Mouse (Mus musculus) midbrain, embryonic 16.5 days (tissue): ENCODE measurements at regions not wholly inside any gene's neighbourhood (a gene's known extent, or its start where the extent isn't known, plus 50 kb on each side); places are given as distances from the start of the nearest gene placed in this dataset.

Experiments
- ATAC-seq: fragments of 200-750 bp; cut with Nextera tagmentation; 2 replicates; pipeline ENCODE4 v1.8.0; 2017; ENCODE audit warnings: moderate TSS enrichment
- H3K27ac ChIP-seq: fragments of 300-500 bp; sonication (generic); 2 replicates; pipeline ENCODE4 v1.5.1; 2014; ENCODE audit warnings: mild to moderate bottlenecking, low read length, mixed read lengths
- H3K27me3 ChIP-seq: fragments of 300-500 bp; sonication (generic); 2 replicates; pipeline ENCODE4 v1.6.1; 2014; ENCODE audit warnings: low read depth, low read length, mixed read lengths; ENCODE audit not compliant: control insufficient read depth, insufficient read depth
- H3K36me3 ChIP-seq: fragments of 300-500 bp; sonication (generic); 2 replicates; pipeline ENCODE4 v1.6.1; 2014; ENCODE audit warnings: mild to moderate bottlenecking, low read length, moderate library complexity, mixed read lengths; ENCODE audit not compliant: control insufficient read depth, insufficient read depth
- H3K4me1 ChIP-seq: fragments of 300-500 bp; sonication (generic); 2 replicates; pipeline ENCODE4 v1.6.1; 2014; ENCODE audit warnings: mild to moderate bottlenecking, low read length, mixed read lengths; ENCODE audit not compliant: control insufficient read depth, insufficient read depth
- H3K4me2 ChIP-seq: fragments of 300-500 bp; sonication (generic); 2 replicates; pipeline ENCODE4 v1.6.1; 2014; ENCODE audit warnings: mild to moderate bottlenecking, low read length, mixed read lengths
- H3K4me3 ChIP-seq: fragments of 300-500 bp; sonication (generic); 2 replicates; pipeline ENCODE4 v1.5.1; 2014; ENCODE audit warnings: low read depth, mild to moderate bottlenecking, low read length, moderate library complexity, mixed read lengths
- H3K9ac ChIP-seq: fragments of 300-500 bp; sonication (generic); 2 replicates; pipeline ENCODE4 v1.6.1; 2014; ENCODE audit warnings: low read depth, low read length, mixed read lengths
- H3K9me3 ChIP-seq: fragments of 300-500 bp; sonication (generic); replicated peaks from 2 replicates; pipeline ENCODE4 v1.6.1; 2014; ENCODE audit warnings: mild to moderate bottlenecking, low read length, mixed read lengths; ENCODE audit not compliant: control insufficient read depth, poor library complexity, severe bottlenecking
- WGBS: fragments of 180-500 bp; shearing (Covaris S2); extraction: QIAGEN DNeasy Blood & Tissue Kit; methylation state at CpG from one replicate; pipeline ENCODE4 v1.1.7; 2014; 5-methylcytosine and 5-hydroxymethylcytosine counted together

GRCm38 (mm10) chr5:95864252-95864651 lies 88.5 kb downstream of the E330014E10Rik start:
- ATAC-seq: no peak
- H3K4me3 ChIP-seq: no peak overlapping the region
- WGBS: 100% methylated on average over 1 of the region's 1 CpGs

GRCm38 (mm10) chr5:95864725-95865492 lies 89.1 kb downstream of the E330014E10Rik start:
- no peak overlapping the region for H3K4me2 ChIP-seq
- H3K4me3 ChIP-seq: no peak overlapping the region
- no peaks in the 10 kb centered on the region for H3K36me3 ChIP-seq
- no peaks in the 10 kb centered on the region for H3K4me1 ChIP-seq
- H3K27ac ChIP-seq: no peak overlapping the region
- 77% methylated on average over 3 of the region's 3 CpGs for WGBS
- ATAC-seq: no peak
- no peak overlapping the region for H3K9ac ChIP-seq
- H3K27me3 ChIP-seq: no peaks in the 10 kb centered on the region
- 0 out of 2 replicates have a peak, but pooled peaks cover 2% of the 10 kb centered on the region for H3K9me3 ChIP-seq

More at GRCm38 (mm10) chr5:95864252-95864651, 88.5 kb downstream of the E330014E10Rik start:
- Histone ChIP-seq H3K27ac (no peak overlapping the region), H3K27me3 (no peaks in the 10 kb centered on the region), H3K9ac (no peak overlapping the region), H3K4me2 (no peak overlapping the region), H3K36me3 (no peaks in the 10 kb centered on the region), H3K4me1 (no peaks in the 10 kb centered on the region), H3K9me3 (0 out of 2 replicates have a peak, but pooled peaks cover 2% of the 10 kb centered on the region)

- no peak for ATAC-seq
- Histone ChIP-seq H3K4me1 (no peaks in the 10 kb centered on the region), H3K4me2 (no peak overlapping the region), H3K27me3 (no peaks in the 10 kb centered on the region), H3K4me3 (no peak overlapping the region), H3K36me3 (no peaks in the 10 kb centered on the region), H3K9ac (no peak overlapping the region), H3K9me3 (0 out of 2 replicates have a peak, but pooled peaks cover 2% of the 10 kb centered on the region), H3K27ac (no peak overlapping the region)
- WGBS: 85% methylated on average over 2 of the region's 2 CpGs
Observed at GRCm38 (mm10) chr5:95865516-95865915, 89.7 kb downstream of the E330014E10Rik start.

- 84% methylated on average over 4 of the region's 4 CpGs for WGBS
- Histone ChIP-seq H3K4me1 (no peaks in the 10 kb centered on the region), H3K4me2 (no peak overlapping the region), H3K36me3 (no peaks in the 10 kb centered on the region), H3K27ac (no peak overlapping the region), H3K9me3 (0 out of 2 replicates have a peak, but pooled peaks cover 2% of the 10 kb centered on the region), H3K27me3 (no peaks in the 10 kb centered on the region), H3K9ac (no peak overlapping the region), H3K4me3 (no peak overlapping the region)
- ATAC-seq: no peak
Observed at GRCm38 (mm10) chr5:95866848-95867495, 89.8 kb upstream of the Cxcl13 start.

- H3K4me3 ChIP-seq: no peak overlapping the region
- H3K9me3 ChIP-seq: 0 out of 2 replicates have a peak, but pooled peaks cover 2% of the 10 kb centered on the region
- H3K27ac ChIP-seq: no peak overlapping the region
- no peak overlapping the region for H3K9ac ChIP-seq
- H3K27me3 ChIP-seq: no peaks in the 10 kb centered on the region
- no peak overlapping the region for H3K4me2 ChIP-seq
- H3K4me1 ChIP-seq: no peaks in the 10 kb centered on the region
- no peaks in the 10 kb centered on the region for H3K36me3 ChIP-seq
- no peak for ATAC-seq
- WGBS: 61% methylated on average over 3 of the region's 3 CpGs
Observed at GRCm38 (mm10) chr5:95870336-95870845, 86.4 kb upstream of the Cxcl13 start.

- Histone ChIP-seq H3K4me1 (no peaks in the 10 kb centered on the region), H3K4me3 (no peak overlapping the region), H3K36me3 (no peaks in the 10 kb centered on the region), H3K9ac (no peak overlapping the region), H3K4me2 (no peak overlapping the region), H3K9me3 (no peaks in the 10 kb centered on the region; the same call in 1 of the 2 replicates), H3K27me3 (no peaks in the 10 kb centered on the region), H3K27ac (no peak overlapping the region)
- no peak for ATAC-seq
- 80% methylated on average over 5 of the region's 5 CpGs for WGBS
Observed at GRCm38 (mm10) chr5:95874969-95875368, 81.8 kb upstream of the Cxcl13 start.

GRCm38 (mm10) chr5:95880914-95881313 lies 75.8 kb upstream of the Cxcl13 start:
- ATAC-seq: 0 out of 2 replicates have a peak, but pooled peaks have one; percentile 58
- Histone ChIP-seq H3K4me2 (no peak overlapping the region), H3K27me3 (no peaks in the 10 kb centered on the region), H3K36me3 (no peaks in the 10 kb centered on the region), H3K4me1 (no peaks in the 10 kb centered on the region), H3K4me3 (no peak overlapping the region), H3K27ac (no peak overlapping the region), H3K9ac (no peak overlapping the region), H3K9me3 (no peaks in the 10 kb centered on the region; the same call in 1 of the 2 replicates)
